Mouse (Mus musculus): Measurements from ENCODE around the gene Sept12. TPM values are rescaled to one million over a fixed set of nuclear protein-coding genes. Genes with fewer than 3 reads are reported as not detected.

Sept12 gene
- not detected for total RNA-seq (2021)
- long read RNA-seq, experiment 1, result 0 reads
- long read RNA-seq, experiment 2, result 0 reads

DNA sequence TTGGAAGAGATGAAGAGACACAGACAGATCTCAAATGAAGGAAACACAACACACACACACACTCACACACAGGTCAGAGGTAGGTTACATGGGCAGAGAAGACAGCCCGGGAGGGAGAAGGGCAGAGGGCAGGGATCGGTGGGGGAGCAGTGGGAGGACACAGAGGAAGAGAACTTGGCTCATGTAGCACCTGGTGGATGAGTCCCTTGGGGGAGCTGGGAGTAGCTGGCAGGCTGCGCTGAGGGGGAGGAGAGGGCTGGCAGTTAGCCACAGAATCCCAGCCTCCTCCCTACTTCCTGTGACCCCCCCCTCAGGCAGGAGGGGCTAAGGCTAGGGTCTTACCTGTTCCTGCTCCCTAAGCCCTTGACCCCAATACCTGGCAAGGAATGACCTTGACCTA is at the start of gene Sept12:
Gene Sept12 (minus strand): TSS at position 300 of the 400 bp plus-strand sequence.
- no peak for DNase-seq

DNA sequence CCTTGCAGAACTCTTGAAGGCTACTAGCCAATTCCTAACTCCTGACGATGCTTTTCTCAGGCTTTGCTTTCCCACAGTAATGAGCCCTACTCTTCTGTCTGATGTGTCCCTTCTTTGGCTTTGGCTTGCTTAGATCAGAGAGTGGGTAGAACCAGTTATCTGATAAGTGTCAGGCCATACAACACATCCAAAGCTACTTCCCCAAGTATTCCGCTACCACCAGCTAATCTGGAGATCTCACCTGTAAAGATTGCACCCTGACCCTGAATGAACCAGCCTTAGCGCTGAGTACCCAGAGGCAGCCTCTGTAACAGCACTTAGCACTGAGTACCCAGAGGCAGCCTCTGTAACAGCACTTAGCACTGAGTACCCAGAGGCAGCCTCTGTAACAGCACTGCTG is 47.7 kb upstream of the Sept12 start:
- DNase-seq, result no peak

DNA sequence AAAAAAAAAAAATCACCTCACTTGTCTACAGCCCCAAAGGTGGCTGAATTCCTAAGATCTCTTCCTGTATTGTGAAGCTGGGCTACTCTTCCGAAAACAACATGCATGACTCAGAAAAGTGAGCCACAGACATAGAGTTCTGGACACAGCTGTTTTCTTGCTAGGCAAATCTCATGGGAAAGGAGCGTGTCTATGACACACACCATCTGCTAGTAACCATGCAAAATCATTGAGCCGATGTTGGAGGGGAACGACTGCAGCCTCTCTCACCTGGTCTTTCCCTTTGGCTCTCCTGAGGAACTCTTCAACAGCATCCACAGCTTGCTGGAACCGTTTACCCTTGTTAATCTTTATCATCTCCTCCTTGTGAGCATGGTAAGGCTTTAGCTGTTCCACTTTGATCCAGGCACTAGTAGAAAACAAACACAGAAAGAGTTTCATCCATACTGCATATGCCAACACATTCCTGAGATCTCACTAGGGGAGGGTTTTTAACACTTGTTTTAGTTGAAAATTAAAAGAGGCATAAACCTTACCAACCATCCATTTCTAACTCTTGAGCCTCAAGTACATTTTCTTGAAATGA is 39.1 kb upstream of the Sept12 start:
- DNase-seq, result no peak

DNA sequence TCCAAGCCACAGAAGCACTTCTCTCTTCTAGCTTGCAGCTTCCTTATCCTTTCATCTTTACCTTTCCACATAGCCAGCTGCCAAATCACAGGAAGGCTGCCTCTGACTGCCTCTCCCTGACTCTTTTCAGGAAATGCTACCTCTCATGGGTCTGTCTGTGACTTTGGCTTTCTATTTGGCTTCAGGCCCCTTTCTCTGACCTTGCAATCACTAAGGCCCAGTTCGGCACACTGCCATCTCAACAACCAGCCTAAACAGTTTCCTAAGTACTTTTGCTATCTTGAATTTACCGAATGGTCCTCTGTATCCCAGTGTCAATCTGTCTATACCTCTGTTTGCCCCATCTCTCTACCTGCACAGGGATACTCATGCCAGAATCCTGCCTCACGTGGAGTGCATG is 37.9 kb upstream of the Sept12 start:
- DNase-seq, result no peak

DNA sequence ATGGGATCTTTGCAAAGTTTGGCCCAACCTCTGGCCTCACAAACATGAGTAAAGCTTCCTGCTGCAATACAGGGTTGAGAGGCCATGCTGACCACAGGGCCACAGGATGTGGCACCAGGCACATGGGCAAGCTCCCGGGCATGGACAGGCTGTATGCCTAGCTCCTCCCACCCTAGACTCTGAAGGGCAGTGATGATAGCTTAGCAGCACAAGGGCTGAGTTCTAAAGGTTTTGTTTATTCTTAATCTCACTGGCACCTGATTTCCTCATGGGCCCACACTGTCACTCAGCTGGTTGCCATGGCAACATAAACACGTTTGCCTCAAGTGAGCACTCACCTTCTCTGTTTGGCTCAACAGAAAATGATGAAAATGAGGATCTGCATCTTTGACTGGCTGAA is 32.2 kb upstream of the Sept12 start:
- no peak for DNase-seq

DNA sequence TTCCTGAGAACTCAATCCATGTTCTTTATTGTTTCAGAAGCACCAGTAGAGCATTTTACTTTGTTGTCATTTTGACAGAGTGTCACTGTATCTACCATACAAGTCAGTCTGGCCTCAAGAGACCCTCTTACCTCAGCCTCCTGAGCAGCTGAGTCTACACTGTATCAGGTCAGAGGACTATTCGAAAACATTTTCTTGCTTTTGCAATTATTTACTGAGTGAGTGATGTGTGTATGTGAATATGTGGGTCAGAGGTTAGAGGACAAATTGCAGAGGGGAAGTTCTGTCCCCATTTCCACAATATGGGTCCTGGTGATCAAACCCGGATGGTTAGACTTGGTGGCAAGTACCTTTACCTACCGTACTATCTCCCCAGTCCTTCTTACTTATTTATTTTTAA is 26.4 kb upstream of the Sept12 start:
- DNase-seq, result no peak

DNA sequence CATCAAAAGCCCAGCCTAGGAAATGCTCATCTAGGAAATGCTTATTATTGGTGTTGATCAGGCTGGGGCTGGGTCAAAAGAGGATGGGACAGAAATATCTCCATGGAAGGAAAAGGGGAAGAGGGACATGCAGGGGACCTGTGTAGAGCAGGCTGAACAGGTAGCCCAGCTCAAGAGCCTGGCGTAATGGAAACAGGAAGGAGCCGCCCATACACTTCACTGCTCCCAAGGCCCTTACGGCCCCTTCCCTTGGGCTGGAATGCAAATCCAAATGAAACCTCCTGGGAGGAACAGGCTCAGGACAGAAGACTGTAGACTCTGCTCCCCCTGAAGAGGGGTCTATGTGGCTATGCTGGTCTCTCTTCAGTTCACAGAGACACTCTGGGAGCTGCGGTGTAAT is 16.9 kb upstream of the Sept12 start:
- no peak for DNase-seq

DNA sequence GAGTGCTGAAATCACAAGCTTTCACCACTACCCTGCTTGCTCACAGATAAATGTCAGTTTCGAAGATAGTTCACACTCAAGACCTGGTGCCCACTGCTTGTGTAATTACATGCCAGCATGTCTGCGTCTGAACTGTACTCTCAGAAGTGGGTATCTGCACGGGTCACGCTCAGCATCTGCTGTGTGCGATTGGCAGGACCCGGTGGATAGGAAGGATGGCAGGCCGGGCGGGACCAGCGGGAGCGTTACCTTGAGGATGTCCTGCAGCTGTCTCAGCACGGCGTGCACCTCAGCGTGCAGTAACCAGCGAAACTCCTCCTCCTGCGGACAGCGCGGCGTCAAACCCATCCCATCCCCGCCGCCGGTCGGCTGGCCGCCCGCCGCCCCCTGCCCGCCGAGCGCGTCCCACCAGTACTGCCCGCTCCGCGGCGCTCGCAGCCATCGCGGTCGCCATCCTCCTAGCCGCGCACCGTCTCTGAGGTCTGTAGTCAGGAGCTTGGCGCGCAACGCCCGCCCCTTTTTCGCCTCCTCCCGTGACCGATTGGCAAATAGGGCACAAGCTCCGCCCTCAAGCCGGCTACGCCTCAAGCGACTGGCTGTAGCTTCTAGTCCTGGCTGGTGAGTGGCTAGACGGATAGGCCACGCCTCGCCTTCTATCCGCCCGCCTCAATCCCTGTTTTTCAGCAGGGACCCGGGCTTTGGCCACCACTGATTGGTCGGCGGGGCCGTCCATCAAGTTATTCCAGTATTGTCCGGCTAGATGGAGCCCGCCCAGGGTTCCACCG is 15.6 kb upstream of the Sept12 start, which contains the start of gene Rogdi:
Gene Rogdi (minus strand): TSS at position 500 of the 785 bp plus-strand sequence.
- DNase-seq, result peak; percentile 96

DNA sequence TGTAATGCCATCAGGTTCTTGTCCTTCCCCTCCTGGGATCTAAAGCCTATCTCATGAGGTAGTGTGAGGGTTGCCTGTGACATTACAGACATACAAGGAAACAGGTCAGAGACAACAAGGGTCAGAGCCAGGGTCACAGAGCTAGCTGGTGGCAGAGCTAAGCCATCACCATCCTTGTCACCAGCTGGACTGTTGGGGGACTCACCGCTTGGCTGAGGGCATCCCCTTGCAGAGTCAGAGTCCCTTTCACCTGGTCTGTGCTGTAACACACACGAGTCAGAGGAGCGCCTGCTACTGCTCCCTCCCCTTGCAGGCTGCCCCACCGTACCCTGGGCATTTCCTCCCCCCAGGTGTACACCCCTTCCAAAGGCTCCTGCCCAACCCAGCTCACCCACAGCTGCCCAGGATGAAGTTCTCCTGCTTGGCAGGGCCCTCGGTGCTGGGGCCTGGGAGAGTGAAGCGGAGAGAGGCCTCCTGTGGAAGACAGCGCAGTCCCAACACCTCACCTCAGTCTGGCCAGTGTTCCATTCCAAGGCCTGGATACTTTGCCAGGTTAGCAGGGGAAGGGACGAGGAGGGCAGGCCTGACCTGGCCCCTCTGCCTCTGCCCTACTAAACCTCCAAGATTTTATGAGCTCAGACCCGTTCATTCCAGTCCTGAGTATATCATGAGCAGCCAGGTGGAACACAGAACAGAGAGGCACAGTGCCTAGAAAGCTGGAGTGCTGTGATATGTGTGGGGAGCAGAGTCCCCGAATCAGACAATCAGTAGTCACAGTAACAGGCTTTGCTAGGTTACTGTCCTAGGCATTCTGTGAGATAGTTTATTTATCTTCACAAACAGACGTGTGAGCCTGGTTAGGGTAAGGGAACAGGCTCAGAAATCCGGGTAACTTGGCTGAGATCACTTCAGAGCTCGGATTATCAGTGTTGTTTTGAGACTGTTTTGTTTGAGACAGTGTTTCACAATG is 14.7 kb upstream of the Sept12 start:
- no peak for DNase-seq

DNA sequence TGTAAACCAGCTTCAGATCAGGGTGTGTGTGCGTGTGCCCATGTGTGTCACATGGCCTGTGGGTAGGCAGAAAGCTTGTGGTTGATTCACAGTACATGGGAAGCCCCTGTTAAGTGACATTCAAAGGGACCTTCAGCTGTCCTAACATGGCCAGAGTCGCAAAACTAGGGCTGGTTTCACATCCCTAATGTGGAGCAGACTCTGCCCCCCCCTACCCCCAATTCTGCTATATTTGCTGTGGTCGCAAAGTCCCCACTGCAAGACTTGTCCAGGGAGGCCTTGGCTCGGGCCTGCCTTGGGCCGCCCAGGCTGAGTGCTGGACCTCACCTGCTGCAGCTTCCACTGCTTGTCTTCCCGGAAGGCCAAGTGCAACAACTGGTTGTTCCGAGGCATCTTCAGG is 13.6 kb upstream of the Sept12 start:
- no peak for DNase-seq

DNA sequence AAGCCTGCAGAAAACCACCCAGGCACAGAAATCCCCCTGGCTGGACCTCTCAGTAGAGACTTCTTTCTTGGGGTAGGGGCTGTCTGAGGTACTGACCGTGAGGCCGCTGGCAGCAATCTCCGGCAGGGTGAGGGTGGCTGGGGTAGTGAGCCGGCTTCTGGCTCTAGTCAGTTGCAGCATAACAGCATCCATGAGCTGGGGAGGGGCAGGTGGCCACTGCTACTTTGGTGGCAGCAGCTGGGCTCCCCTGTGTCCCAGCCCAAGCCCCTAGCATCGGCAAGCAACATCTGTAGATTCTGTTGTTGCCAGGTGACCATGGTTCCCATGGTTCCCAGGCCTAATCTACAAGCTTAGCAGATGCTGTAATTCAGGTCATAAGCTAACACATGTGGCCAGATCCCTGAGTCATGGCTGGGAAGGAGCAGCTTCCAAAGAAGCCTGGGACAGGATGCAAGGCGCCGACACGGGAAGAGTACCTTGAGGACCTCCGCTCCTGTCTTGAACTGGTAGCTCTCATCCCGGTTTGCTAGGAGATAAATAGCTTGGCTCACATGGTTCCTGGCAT is 12.8 kb upstream of the Sept12 start:
- DNase-seq, result no peak

DNA sequence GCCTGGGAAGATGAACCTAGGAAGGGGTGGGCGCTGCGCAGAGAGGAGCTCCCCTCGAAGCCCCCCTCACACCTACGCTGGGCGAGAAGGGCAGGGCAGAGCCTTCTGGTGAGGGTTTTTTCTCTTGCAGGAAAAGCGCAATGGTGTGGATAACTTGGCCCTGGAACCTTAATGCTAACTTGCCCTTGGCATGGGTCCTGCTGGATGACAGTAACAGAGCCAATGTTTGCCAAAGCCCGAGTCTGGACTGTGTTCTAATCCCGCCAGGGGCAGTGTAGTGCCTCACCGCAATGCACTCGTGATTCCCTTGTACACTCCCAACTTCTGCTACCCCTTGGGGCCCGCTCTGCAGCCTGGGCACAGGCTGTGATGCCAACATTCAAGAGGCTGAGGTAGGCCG is 10.4 kb upstream of the Sept12 start:
- DNase-seq, result no peak

DNA sequence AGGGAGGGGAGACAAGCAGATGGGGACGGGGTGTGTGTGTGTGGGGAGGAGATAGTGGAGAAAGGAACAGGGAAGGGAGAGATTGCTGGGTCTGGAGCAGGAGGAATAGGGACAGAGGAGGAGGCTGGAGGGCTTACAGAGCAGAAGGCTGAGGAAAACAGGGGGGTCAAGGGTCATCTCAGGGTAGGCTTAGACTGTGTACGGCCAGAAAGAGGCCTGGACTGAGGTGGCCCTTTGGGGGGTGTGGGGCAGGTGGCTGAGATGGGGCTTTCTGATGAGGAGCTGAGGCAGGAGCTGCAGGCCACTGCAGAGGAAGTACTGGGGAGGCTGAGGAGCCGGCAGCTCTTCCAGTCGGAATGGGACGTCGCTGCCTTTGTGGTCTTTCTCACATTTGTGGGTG is 9.8 kb upstream of the Sept12 start:
- no peak for DNase-seq

DNA sequence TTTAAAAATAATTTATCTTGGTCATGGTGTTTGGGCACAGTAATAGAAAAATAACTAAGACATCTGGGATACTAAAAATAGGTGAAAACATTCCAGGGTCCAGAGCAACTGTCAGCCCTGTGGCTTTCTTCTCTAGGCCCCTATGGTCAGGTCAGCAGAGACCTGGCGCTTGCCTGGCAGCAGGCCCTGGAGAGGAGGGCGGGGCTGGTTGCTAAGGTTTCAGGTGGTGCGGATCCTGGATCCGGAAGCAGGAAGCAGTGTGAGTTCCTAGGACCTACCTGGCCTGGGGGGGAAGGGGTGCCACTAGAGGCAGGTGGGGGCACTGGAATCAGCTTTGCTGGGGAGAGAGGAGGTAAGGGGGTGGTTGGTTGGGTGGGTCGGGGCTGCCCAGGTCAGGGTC is 9.4 kb upstream of the Sept12 start, which contains the start of gene Smim22:
Gene Smim22 (plus strand): TSS at position 222 of the 400 bp plus-strand sequence.
- no peak for DNase-seq

DNA sequence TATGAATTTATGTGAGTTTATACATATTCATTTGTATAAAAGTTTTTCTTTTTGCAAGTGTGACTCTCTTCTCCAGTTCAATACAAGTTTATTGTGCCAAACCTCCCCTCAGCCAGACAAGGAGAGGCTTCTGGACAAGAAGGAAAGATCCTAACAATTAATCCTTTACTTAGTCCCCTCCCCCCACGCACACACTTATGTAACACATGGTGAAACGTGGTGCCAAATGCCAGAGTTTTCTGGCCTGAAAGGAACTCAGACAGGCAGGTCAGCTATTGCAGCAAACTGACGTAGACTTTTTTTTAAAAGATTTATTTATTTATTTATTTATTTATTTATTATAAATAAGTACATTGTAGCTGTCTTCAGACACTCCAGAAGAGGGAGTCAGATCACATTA is 3.0 kb upstream of the Sept12 start:
- no peak for DNase-seq

DNA sequence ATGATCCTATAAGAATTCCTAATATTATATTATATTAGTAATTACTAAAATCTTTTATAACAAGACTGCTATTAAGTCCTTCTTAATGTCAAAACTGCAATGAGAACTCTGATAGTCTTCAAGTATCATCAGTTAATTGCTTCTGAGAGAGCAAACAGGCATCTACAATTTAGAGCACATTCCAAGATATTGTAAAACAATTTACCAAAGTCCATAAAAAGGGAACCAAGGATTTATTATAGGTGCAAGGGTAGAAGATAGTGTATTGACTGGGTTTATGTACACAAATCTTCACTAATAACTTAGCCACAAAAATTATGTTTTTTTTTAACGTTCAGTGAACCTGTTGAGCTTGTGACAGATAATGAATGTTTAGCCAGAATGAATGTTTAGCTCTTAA is 1.3 kb upstream of the Sept12 start:
- DNase-seq, result no peak

DNA sequence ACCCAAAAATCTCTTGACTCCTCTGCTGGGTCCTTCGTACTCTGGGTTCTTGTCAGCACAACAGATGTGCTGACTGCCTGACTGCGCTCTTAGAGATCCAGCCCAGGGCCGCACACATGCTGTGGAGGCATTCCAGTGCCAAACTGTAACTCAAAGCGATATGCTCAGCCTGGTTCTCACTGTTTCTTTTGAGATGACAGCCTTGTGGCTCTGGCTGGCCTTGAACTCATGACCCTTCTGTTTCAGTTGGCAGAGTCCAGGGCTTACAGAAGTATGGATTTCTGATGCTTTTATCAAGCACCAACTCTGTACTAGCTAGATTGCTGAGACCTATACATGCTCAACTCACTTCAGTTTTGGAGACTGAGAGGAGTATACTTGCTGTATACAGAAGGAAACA is 4.4 kb downstream of the Sept12 start:
- DNase-seq, result no peak

DNA sequence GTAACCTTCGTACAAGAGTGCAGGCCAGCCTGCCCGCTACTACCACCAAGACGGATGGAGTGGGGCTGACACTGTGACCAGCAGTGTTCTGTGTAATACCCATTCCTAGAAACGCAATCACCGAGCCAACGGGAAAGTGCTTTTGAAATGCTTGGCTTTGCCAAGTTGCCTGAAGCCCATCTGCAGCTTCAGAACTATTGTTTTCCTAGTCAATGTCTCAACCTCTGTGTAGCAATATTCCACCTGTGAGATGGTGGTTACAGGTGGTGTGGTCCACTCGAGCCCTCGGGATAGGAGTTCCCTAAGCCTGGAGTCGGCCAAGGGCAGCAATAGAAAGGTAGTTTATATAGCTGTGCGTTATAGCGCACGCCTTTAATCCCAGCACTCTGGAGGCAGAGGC is 12.9 kb downstream of the Sept12 start:
- DNase-seq, result no peak

DNA sequence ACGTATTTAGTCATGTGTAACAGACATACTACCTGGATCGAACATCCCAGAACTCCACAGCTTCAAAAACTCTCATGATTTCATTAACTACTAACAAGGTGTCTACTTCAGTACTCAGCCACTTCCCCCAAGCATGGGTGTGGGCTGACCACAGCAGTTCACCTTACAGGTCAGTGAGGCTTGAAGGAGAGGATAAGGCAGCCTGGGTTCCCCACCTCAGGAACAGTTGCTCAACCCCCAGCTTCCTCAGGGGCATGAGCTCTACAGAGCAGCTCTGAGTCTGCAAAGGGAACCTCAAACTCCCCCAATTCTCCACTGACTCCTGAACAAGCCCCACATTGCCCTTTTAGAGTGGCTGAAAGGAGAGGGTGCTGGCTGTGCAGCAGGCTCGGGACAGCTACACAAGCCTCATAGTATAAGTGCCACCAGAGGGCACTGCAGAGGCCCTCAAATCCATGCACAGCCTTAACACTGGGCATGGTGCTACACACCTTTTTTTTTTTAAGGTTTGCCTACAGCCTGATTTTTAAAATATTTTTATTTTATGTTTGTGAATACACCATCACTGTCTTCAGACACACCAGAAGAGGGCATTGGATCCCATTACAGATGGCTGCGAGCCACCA is 17.8 kb downstream of the Sept12 start:
- no peak for DNase-seq

DNA sequence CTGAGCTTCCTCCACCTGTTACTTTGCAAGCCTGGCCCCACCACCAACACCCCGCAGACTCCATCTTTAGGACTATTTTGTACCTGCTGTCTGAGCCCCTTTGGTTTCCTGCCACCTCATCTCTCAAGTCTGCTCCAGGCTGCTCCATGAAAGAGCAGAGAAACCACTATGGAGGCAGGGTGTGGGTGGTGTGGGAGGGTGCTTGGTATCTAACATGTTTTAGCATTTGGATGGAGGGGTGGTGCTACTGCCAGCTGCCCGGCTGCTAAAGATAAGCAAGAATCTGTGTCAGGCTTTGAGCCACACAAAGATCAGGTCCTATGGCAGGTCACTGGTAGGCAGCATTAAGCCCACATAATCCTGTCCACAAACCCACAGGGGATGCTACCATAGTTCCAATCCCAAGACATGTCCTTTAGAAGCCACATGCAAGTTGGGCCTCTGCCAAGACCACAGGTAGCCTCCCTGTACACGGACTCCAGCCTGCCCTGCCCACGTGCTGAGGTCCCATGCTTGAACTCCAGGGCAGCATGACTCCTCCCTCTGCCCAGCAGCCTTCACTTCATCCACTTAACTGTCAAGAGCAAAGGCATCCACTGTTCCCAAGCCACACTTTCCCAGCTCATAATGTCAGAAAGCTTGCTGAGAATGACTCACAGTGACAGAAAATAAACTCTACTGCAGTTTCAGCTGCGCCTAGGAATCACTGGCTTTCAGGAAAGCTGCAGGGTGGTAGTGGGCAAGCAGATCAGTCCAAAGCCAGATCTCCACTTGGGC is 19.2 kb downstream of the Sept12 start:
- no peak for DNase-seq

DNA sequence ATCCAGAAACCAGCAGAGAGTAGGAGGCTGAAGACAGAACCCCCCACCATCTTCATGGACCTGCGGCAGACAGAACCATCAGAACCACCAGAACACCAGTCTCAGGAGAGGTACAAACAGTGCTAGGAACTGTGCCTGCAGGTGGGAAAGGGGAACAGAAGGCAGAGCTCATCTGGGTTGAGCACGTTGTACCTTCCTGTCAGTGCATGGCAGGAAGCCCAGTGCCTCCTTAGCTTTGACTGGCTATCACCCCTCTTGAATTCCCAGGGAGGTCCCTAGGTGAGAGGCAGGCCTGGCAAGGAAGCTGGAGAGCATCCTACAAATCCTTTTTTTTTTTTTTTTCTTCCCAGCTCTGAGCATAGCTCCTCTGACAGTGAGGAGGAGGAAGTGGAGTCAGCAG is 21.5 kb downstream of the Sept12 start:
- no peak for DNase-seq

All from gastrocnemius, postnatal 10 days (tissue).